Mouse (Mus musculus): ENCODE results near the gene Sycp2l. TPM values are rescaled to one million over a fixed set of nuclear protein-coding genes. Genes with fewer than 3 reads are reported as not detected.
"Not testable (repeated sequence)": the region's sequence is repeated elsewhere in the genome, so short reads cannot be mapped to it uniquely, and the experiment has no call there.

The Sycp2l gene
- polyA plus RNA-seq, 1 experiment, result not detected

GRCm38 (mm10) chr13:41129061-41129460 lies 15.0 kb downstream of the Sycp2l start:
- TF ChIP-seq POLR2A (IDR thresholded peaks at IDR 0.05; ENCODE audit: borderline replicate concordance, extremely low read depth, insufficient read depth, insufficient read length, poor library complexity, severe bottlenecking) (no peak), CTCF (IDR thresholded peaks at IDR 0.05; ENCODE audit: borderline replicate concordance, extremely low read depth, insufficient read depth, insufficient read length) (no peak)

GRCm38 (mm10) chr13:41134901-41135300 lies 20.8 kb downstream of the Sycp2l start:
- TF ChIP-seq POLR2A (IDR thresholded peaks at IDR 0.05; ENCODE audit: borderline replicate concordance, extremely low read depth, insufficient read depth, insufficient read length, poor library complexity, severe bottlenecking), result no peak
- peak; percentile 84 for TF ChIP-seq CTCF (IDR thresholded peaks at IDR 0.05; ENCODE audit: borderline replicate concordance, extremely low read depth, insufficient read depth, insufficient read length)
- peak; percentile 79 for DNase-seq (ENCODE audit: low read depth)

More at GRCm38 (mm10) chr13:41129061-41129460, 15.0 kb downstream of the Sycp2l start:
- no peak for DNase-seq (ENCODE audit: low read depth)

- no peak for TF ChIP-seq CTCF (IDR thresholded peaks at IDR 0.05; ENCODE audit: borderline replicate concordance, extremely low read depth, insufficient read depth, insufficient read length)
- TF ChIP-seq POLR2A (IDR thresholded peaks at IDR 0.05; ENCODE audit: borderline replicate concordance, extremely low read depth, insufficient read depth, insufficient read length, poor library complexity, severe bottlenecking), result no peak
- no peak for DNase-seq (ENCODE audit: low read depth)
Observed at GRCm38 (mm10) chr13:41145433-41145970, 31.4 kb downstream of the Sycp2l start.

- DNase-seq (ENCODE audit: low read depth), result peak; percentile 67
- TF ChIP-seq CTCF (IDR thresholded peaks at IDR 0.05; ENCODE audit: borderline replicate concordance, extremely low read depth, insufficient read depth, insufficient read length) (peak; percentile 71; the same call in 1 of the 2 replicates), POLR2A (IDR thresholded peaks at IDR 0.05; ENCODE audit: borderline replicate concordance, extremely low read depth, insufficient read depth, insufficient read length, poor library complexity, severe bottlenecking) (no peak)
Observed at GRCm38 (mm10) chr13:41146271-41146670, 32.2 kb downstream of the Sycp2l start.

- TF ChIP-seq CTCF (IDR thresholded peaks at IDR 0.05; ENCODE audit: borderline replicate concordance, extremely low read depth, insufficient read depth, insufficient read length) (no peak), POLR2A (IDR thresholded peaks at IDR 0.05; ENCODE audit: borderline replicate concordance, extremely low read depth, insufficient read depth, insufficient read length, poor library complexity, severe bottlenecking) (no peak)
- no peak for DNase-seq (ENCODE audit: low read depth)
Observed at GRCm38 (mm10) chr13:41153146-41153545, 39.0 kb downstream of the Sycp2l start.

GRCm38 (mm10) chr13:41158426-41158825 lies 44.3 kb downstream of the Sycp2l start:
- TF ChIP-seq CTCF (IDR thresholded peaks at IDR 0.05; ENCODE audit: borderline replicate concordance, extremely low read depth, insufficient read depth, insufficient read length) (peak; percentile 37; the same call in 1 of the 2 replicates), POLR2A (IDR thresholded peaks at IDR 0.05; ENCODE audit: borderline replicate concordance, extremely low read depth, insufficient read depth, insufficient read length, poor library complexity, severe bottlenecking) (no peak)
- DNase-seq (ENCODE audit: low read depth), result peak; percentile 25

- TF ChIP-seq POLR2A (IDR thresholded peaks at IDR 0.05; ENCODE audit: borderline replicate concordance, extremely low read depth, insufficient read depth, insufficient read length, poor library complexity, severe bottlenecking), result no peak
- TF ChIP-seq CTCF (IDR thresholded peaks at IDR 0.05; ENCODE audit: borderline replicate concordance, extremely low read depth, insufficient read depth, insufficient read length), result no peak
- peak; percentile 11 for DNase-seq (ENCODE audit: low read depth)
Observed at GRCm38 (mm10) chr13:41187886-41188285, 73.8 kb downstream of the Sycp2l start.

- TF ChIP-seq CTCF (IDR thresholded peaks at IDR 0.05; ENCODE audit: borderline replicate concordance, extremely low read depth, insufficient read depth, insufficient read length) (no peak), POLR2A (IDR thresholded peaks at IDR 0.05; ENCODE audit: borderline replicate concordance, extremely low read depth, insufficient read depth, insufficient read length, poor library complexity, severe bottlenecking) (no peak)
- DNase-seq (ENCODE audit: low read depth), result no peak
Observed at GRCm38 (mm10) chr13:41195640-41196333, 81.7 kb downstream of the Sycp2l start.

- no peak for DNase-seq (ENCODE audit: low read depth)
- TF ChIP-seq CTCF (IDR thresholded peaks at IDR 0.05; ENCODE audit: borderline replicate concordance, extremely low read depth, insufficient read depth, insufficient read length) (no peak), POLR2A (IDR thresholded peaks at IDR 0.05; ENCODE audit: borderline replicate concordance, extremely low read depth, insufficient read depth, insufficient read length, poor library complexity, severe bottlenecking) (no peak)
Observed at GRCm38 (mm10) chr13:41200861-41201260, 86.8 kb downstream of the Sycp2l start.

- TF ChIP-seq POLR2A (IDR thresholded peaks at IDR 0.05; ENCODE audit: borderline replicate concordance, extremely low read depth, insufficient read depth, insufficient read length, poor library complexity, severe bottlenecking), result no peak
- TF ChIP-seq CTCF (IDR thresholded peaks at IDR 0.05; ENCODE audit: borderline replicate concordance, extremely low read depth, insufficient read depth, insufficient read length), result no peak
- DNase-seq (ENCODE audit: low read depth), result peak; percentile 47
Observed at GRCm38 (mm10) chr13:41203289-41203688, 89.2 kb downstream of the Sycp2l start.

GRCm38 (mm10) chr13:41203691-41204090 lies 89.6 kb downstream of the Sycp2l start:
- DNase-seq (ENCODE audit: low read depth), result no peak
- no peak for TF ChIP-seq POLR2A (IDR thresholded peaks at IDR 0.05; ENCODE audit: borderline replicate concordance, extremely low read depth, insufficient read depth, insufficient read length, poor library complexity, severe bottlenecking)
- no peak for TF ChIP-seq CTCF (IDR thresholded peaks at IDR 0.05; ENCODE audit: borderline replicate concordance, extremely low read depth, insufficient read depth, insufficient read length)

GRCm38 (mm10) chr13:41205568-41205967 lies 91.5 kb downstream of the Sycp2l start:
- DNase-seq (ENCODE audit: low read depth), result not testable (repeated sequence)

All from brain, embryonic 14.5 days (tissue).